21 mouse cellular contexts compared by ENCODE assay signal in genomic region chr2:11216847-11217246, GRCm38 (mm10). TPM values are rescaled to one million over a fixed set of nuclear protein-coding genes. Genes with fewer than 3 reads are reported as not detected.
DNase-seq lines count a peak whose midpoint lies in the region; TF ChIP-seq lines count a peak whose summit lies in the region.
"Had no signal": no experiment of that assay in that cellular context is flagged by ENCODE, and none has a peak within 500 bp of the region (broad histone marks: within the 10 kb centered on the region; RNA-seq: fewer than 3 reads in every experiment).

No protein-coding gene starts in this region.

- no peak for TF ChIP-seq CTCF in thymus, adult 2 months (IDR thresholded peaks at IDR 0.05; ENCODE audit: borderline replicate concordance, control insufficient read depth, extremely low read depth, insufficient read depth, low read length, poor library complexity)

- H3K27ac ChIP-seq in thymus, adult 2 months (ENCODE audit: control insufficient read depth, insufficient read depth, low read length) = peak overlapping the region; percentile 38; the same call in 1 of the 2 replicates
- no peak overlapping the region for H3K27ac ChIP-seq in hindbrain, embryonic 10.5 days
- H3K27ac ChIP-seq: forebrain, embryonic 10.5 days; forebrain, embryonic 13.5 days; heart, adult 2 months; heart, embryonic 10.5 days; heart, embryonic 13.5 days; hindbrain, embryonic 13.5 days had no signal

- no peaks in the 10 kb centered on the region for H3K9me3 ChIP-seq in hindbrain, embryonic 10.5 days
- H3K9me3 ChIP-seq: forebrain, embryonic 10.5 days; forebrain, embryonic 13.5 days; heart, embryonic 10.5 days; heart, embryonic 13.5 days; hindbrain, embryonic 13.5 days had no signal

- H3K36me3 ChIP-seq in thymus, adult 2 months (ENCODE audit: control insufficient read depth, insufficient read depth, low read length) = no peaks in the 10 kb centered on the region
- H3K36me3 ChIP-seq in hindbrain, embryonic 10.5 days = no peaks in the 10 kb centered on the region
- H3K36me3 ChIP-seq: forebrain, embryonic 10.5 days; heart, embryonic 10.5 days; heart, embryonic 13.5 days; hindbrain, embryonic 13.5 days had no signal

- peak; percentile 67 for DNase-seq in heart, adult 11 months
- DNase-seq in heart, postnatal 36 days = no peak
- DNase-seq in thymus, adult 2 months = no peak
- no peak for DNase-seq in thymus, adult 18-20 months
- peak; percentile 73 for DNase-seq in induced T-regulatory cell, adult 2 months (ENCODE audit: low read depth)
- no peak for DNase-seq in hindbrain, embryonic 10.5 days (ENCODE audit: low spot score)
- no peak for DNase-seq in lung, postnatal 14 days
- DNase-seq: adrenal gland, postnatal 10 days; adrenal gland, postnatal 36 days; B cell, adult 2 months; cerebellum, adult 18-20 months; cerebellum, adult 9-10 months; cerebellum, postnatal 14 days; gastrocnemius, postnatal 25 days; heart, adult 2 months; heart, postnatal 14 days had no signal

- H3K4me3 ChIP-seq in thymus, adult 2 months (ENCODE audit: control insufficient read depth, insufficient read depth, low read length) = no peak overlapping the region
- H3K4me3 ChIP-seq in hindbrain, embryonic 10.5 days = no peak overlapping the region
- H3K4me3 ChIP-seq: forebrain, embryonic 10.5 days; forebrain, embryonic 13.5 days; heart, adult 2 months; heart, embryonic 10.5 days; heart, embryonic 13.5 days; hindbrain, embryonic 13.5 days had no signal

- H3K27me3 ChIP-seq in thymus, adult 2 months (ENCODE audit: control insufficient read depth, insufficient read depth, low read length) = no peaks in the 10 kb centered on the region
- H3K27me3 ChIP-seq in hindbrain, embryonic 10.5 days (ENCODE audit: insufficient read depth, poor library complexity, severe bottlenecking) = no peaks in the 10 kb centered on the region
- H3K27me3 ChIP-seq: forebrain, embryonic 13.5 days; heart, embryonic 13.5 days; hindbrain, embryonic 13.5 days had no signal

- peaks cover 17% of the 10 kb centered on the region for H3K4me1 ChIP-seq in thymus, adult 2 months (replicated peaks; ENCODE audit: control insufficient read depth, insufficient read depth, low read length)
- 0 out of 2 replicates have a peak, but pooled peaks cover 3% of the 10 kb centered on the region for H3K4me1 ChIP-seq in hindbrain, embryonic 10.5 days (replicated peaks)
- H3K4me1 ChIP-seq: forebrain, embryonic 13.5 days; heart, embryonic 10.5 days; heart, embryonic 13.5 days; hindbrain, embryonic 13.5 days had no signal

- intact Hi-C loops in heart, postnatal 36 days (cut with DNase I) = no loop called here

- WGBS in thymus, adult 2 months = 90% methylated on average over 5 of the region's 5 CpGs
- 83% methylated on average over 5 of the region's 5 CpGs for WGBS in hindbrain, embryonic 10.5 days

- no peak for TF ChIP-seq POLR2A in thymus, adult 2 months (IDR thresholded peaks at IDR 0.05; ENCODE audit: control insufficient read depth, extremely low read depth, insufficient read depth, low read length, poor library complexity)

RNA-seq across cellular contexts. Expression of gene Prkcq, which starts 44.9 kb away (rescaled TPM):
- 1 to 10 TPM; 2.1 TPM for total RNA-seq in heart, postnatal 36 days (2021)
- polyA plus RNA-seq in thymus, adult 2 months (2012; rRNA removed) = 48.4 and 48.5 TPM in 2 replicates
- polyA plus RNA-seq in hindbrain, embryonic 10.5 days (2016; fragmentation: Nextera tagmentation; extraction: Ambion mirVana) = 1.9 TPM in 2 replicates

Comparison
In these comparisons a context has a peak if more than half of its experiments do, and no peak if none do; other contexts are left out.
1. DNase-seq: peak in heart, adult 11 months (single experiment) and induced T-regulatory cell, adult 2 months (single experiment); none in heart, postnatal 36 days (0 of 2), thymus, adult 2 months (single experiment), thymus, adult 18-20 months (0 of 2), hindbrain, embryonic 10.5 days (single experiment) and lung, postnatal 14 days (single experiment).
2. RNA of gene Prkcq, which starts 44.9 kb away (polyA plus RNA-seq): 48.4 to 48.5 TPM in thymus, adult 2 months; 1.9 TPM in hindbrain, embryonic 10.5 days; every median in the first group is over 10 times any median in the second.